Mouse (Mus musculus) neural tube, embryonic 13.5 days (tissue): Measurements from ENCODE around the gene Rara. TPM values are rescaled to one million over a fixed set of nuclear protein-coding genes. Genes with fewer than 3 reads are reported as not detected.
A peak's percentile ranks its signal among the peaks of the same experiment; 100 is the strongest.
"Not testable (repeated sequence)": the region's sequence is repeated elsewhere in the genome, so short reads cannot be mapped to it uniquely, and the experiment has no call there.

Experiments used
- ATAC-seq: fragments of 200-750 bp; cut with Nextera tagmentation; 2 replicates; pipeline ENCODE4 v1.8.0; 2017; ENCODE audit warnings: low read depth, mild to moderate bottlenecking, moderate TSS enrichment, moderate library complexity
- H3K27ac ChIP-seq: fragments of 300-500 bp; sonication (generic); replicated peaks from 2 replicates; pipeline ENCODE4 v1.5.1; 2015; ENCODE audit warnings: moderate library complexity, mild to moderate bottlenecking, inconsistent platforms
- H3K27me3 ChIP-seq: fragments of 300-500 bp; sonication (generic); 2 replicates; pipeline ENCODE4 v1.6.1; 2015; ENCODE audit warnings: mild to moderate bottlenecking, inconsistent platforms
- H3K36me3 ChIP-seq: fragments of 300-500 bp; sonication (generic); 2 replicates; pipeline ENCODE4 v1.6.1; 2015; ENCODE audit warnings: mild to moderate bottlenecking, inconsistent platforms
- H3K4me1 ChIP-seq: fragments of 300-500 bp; sonication (generic); replicated peaks from 2 replicates; pipeline ENCODE4 v1.6.1; 2015; ENCODE audit warnings: inconsistent platforms
- H3K4me2 ChIP-seq: fragments of 300-500 bp; sonication (generic); 2 replicates; pipeline ENCODE4 v1.6.1; 2015; ENCODE audit warnings: inconsistent platforms, mild to moderate bottlenecking, moderate library complexity
- H3K4me3 ChIP-seq: fragments of 300-500 bp; sonication (generic); 2 replicates; pipeline ENCODE4 v1.5.1; 2015; ENCODE audit warnings: mild to moderate bottlenecking, inconsistent platforms
- H3K9ac ChIP-seq: fragments of 300-500 bp; sonication (generic); 2 replicates; pipeline ENCODE4 v1.6.1; 2015; ENCODE audit warnings: moderate library complexity, mild to moderate bottlenecking, inconsistent platforms
- H3K9me3 ChIP-seq: fragments of 300-500 bp; sonication (generic); 2 replicates; pipeline ENCODE4 v1.6.1; 2016; ENCODE audit warnings: inconsistent platforms
- WGBS: fragments of 180-500 bp; shearing (Covaris S2); methylation state at CpG from one replicate; pipeline ENCODE4 v1.1.7; 2015; 5-methylcytosine and 5-hydroxymethylcytosine counted together
- polyA plus RNA-seq: library from polyadenylated mRNA; unstranded; fragments of >200 nt; fragmentation: Nextera tagmentation; extraction: Ambion mirVana; gene quantifications from 2 replicates; pipeline ENCODE4 v1.2.1, GENCODE M21; 2015

The Rara gene
- polyA plus RNA-seq, 1 experiment from 2014 or later, result 24.0 TPM

DNA sequence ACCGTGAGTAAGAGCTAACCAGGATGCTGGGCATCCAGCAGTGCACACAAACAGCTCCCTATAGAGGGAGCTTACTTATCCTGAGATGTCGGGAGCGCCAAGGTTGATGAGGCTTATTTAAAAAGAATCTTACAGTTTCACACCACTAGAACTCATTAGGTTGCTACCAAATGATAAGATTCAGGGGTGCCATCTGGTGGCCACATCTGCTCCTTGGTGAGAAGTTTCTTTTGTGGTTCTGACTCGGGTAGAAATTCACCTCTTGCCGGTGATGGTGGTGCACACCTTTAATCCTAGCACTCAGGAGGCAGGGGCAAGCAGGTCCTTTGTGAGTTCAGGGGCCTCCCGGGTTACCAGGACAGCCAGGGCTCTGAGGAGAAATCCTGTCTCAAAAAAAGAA, 18.0 kb upstream of the Rara start:
- Histone ChIP-seq H3K36me3 (peaks cover 19% of the 10 kb centered on the region), H3K4me3 (no peak overlapping the region), H3K27me3 (no peaks in the 10 kb centered on the region), H3K9me3 (no peaks in the 10 kb centered on the region), H3K9ac (0 out of 2 replicates have a peak overlapping the region, but pooled peaks have one; percentile 26), H3K27ac (no peak overlapping the region), H3K4me2 (0 out of 2 replicates have a peak overlapping the region, but pooled peaks have one; percentile 13), H3K4me1 (peaks cover 31% of the 10 kb centered on the region)
- ATAC-seq, result no peak
- WGBS, result 48% methylated on average over 6 of the region's 6 CpGs

DNA sequence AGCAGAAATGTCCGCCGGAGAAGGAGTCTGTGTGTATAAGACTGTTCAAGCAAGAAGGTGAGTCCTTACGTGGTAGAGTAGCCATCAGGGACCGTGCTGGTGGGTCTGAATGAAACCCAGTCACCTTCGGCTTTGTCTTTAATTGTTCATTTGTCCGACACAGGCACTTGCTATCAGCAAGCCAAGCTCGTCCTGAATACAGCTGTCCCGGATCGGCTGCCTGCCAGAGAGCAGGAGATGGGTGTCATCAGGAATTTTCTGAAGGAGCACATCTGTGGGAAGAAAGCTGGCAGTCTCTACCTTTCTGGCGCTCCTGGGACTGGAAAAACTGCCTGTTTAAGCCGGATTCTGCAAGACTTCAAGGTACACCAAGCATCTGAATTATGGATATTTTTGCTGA, 17.2 kb upstream of the Rara start:
- H3K4me2 ChIP-seq, result no peak overlapping the region

DNA sequence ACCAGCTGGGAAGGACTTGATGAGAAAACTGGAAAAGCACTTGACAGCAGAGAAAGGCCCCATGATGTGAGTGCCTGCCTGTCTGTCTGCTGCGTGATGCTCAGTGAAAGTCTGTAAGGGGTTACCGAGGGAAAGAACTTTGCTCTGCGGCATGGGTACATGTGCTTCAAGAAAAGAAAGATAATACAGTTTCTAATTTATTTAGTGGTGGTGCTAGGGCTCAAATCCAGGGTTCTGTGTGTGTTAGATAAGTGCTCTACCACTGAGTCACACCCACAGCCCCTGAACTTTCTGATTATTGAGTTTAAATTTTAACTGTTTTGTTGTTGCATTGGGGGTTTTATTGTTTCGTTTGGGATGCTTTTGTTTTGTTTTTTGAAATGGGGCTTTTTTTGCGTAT, 16.1 kb upstream of the Rara start:
- Histone ChIP-seq H3K27ac (no peak overlapping the region), H3K4me3 (no peak overlapping the region), H3K27me3 (no peaks in the 10 kb centered on the region), H3K4me2 (no peak overlapping the region), H3K36me3 (peaks cover 6% of the 10 kb centered on the region; the same call in 1 of the 2 replicates), H3K4me1 (peaks cover 42% of the 10 kb centered on the region), H3K9me3 (no peaks in the 10 kb centered on the region), H3K9ac (no peak overlapping the region)
- ATAC-seq, result no peak
- WGBS, result 86% methylated on average over 5 of the region's 5 CpGs

More for the DNA sequence above, 17.2 kb upstream of the Rara start:
- Histone ChIP-seq H3K27me3 (no peaks in the 10 kb centered on the region), H3K27ac (no peak overlapping the region), H3K9me3 (no peaks in the 10 kb centered on the region), H3K4me3 (no peak overlapping the region), H3K9ac (no peak overlapping the region), H3K36me3 (peaks cover 12% of the 10 kb centered on the region), H3K4me1 (peaks cover 35% of the 10 kb centered on the region)
- 93% methylated on average over 11 of the region's 11 CpGs for WGBS
- ATAC-seq, result no peak

- Histone ChIP-seq H3K27ac (0 out of 2 replicates have a peak overlapping the region, but pooled peaks have one; percentile 18), H3K4me2 (no peak overlapping the region), H3K4me1 (peaks cover 27% of the 10 kb centered on the region), H3K4me3 (no peak overlapping the region), H3K27me3 (no peaks in the 10 kb centered on the region), H3K9me3 (no peaks in the 10 kb centered on the region), H3K36me3 (peaks cover 6% of the 10 kb centered on the region; the same call in 1 of the 2 replicates), H3K9ac (no peak overlapping the region)
- no peak for ATAC-seq
- 82% methylated on average over 11 of the region's 11 CpGs for WGBS
These were observed 13.4 kb upstream of the Rara start for GRCm38 (mm10) chr11:98914196-98914595.

DNA sequence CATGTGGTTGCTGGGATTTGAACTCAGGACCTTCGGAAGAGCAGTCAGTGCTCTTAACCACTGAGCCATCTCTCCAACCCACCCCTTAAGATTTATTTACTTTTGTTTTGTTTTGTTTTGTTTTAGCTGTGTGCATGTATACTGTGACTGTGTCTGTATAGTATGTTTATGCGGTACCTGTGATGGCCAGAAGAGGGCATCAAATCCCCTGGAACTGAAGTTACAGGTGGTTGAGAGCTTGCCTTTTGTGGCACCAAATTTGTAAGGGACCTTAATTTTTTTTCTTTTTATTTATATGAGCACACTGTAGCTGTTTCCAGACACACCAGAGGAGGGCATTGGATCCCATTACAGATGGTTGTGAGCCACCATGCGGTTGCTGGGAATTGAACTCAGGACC, 11.2 kb upstream of the Rara start:
- H3K36me3 ChIP-seq, H3K27ac ChIP-seq, H3K9ac ChIP-seq, H3K9me3 ChIP-seq, ATAC-seq, H3K4me2 ChIP-seq, H3K4me3 ChIP-seq, H3K27me3 ChIP-seq: not testable (repeated sequence)
- WGBS, result 92% methylated on average over 3 of the region's 3 CpGs
- H3K4me1 ChIP-seq, result peaks cover 19% of the 10 kb centered on the region

GRCm38 (mm10) chr11:98917428-98918005, 10.1 kb upstream of the Rara start:
- no peak for ATAC-seq
- no peak overlapping the region for H3K4me3 ChIP-seq
- peaks cover 27% of the 10 kb centered on the region for H3K4me1 ChIP-seq
- H3K9me3 ChIP-seq, result no peaks in the 10 kb centered on the region
- H3K36me3 ChIP-seq, result no peaks in the 10 kb centered on the region; the same call in 1 of the 2 replicates
- 70% methylated on average over 13 of the region's 13 CpGs for WGBS
- no peak overlapping the region for H3K27ac ChIP-seq
- H3K27me3 ChIP-seq, result no peaks in the 10 kb centered on the region
- no peak overlapping the region for H3K4me2 ChIP-seq
- no peak overlapping the region for H3K9ac ChIP-seq

GRCm38 (mm10) chr11:98918231-98918630, 9.4 kb upstream of the Rara start:
- H3K9me3 ChIP-seq, result no peaks in the 10 kb centered on the region
- H3K4me1 ChIP-seq, result peaks cover 34% of the 10 kb centered on the region
- H3K27ac ChIP-seq, result no peak overlapping the region
- no peaks in the 10 kb centered on the region; the same call in 1 of the 2 replicates for H3K36me3 ChIP-seq
- ATAC-seq, result no peak
- no peaks in the 10 kb centered on the region for H3K27me3 ChIP-seq
- H3K4me3 ChIP-seq, result no peak overlapping the region
- H3K4me2 ChIP-seq, result no peak overlapping the region
- no peak overlapping the region for H3K9ac ChIP-seq
- 79% methylated on average over 9 of the region's 9 CpGs for WGBS

DNA sequence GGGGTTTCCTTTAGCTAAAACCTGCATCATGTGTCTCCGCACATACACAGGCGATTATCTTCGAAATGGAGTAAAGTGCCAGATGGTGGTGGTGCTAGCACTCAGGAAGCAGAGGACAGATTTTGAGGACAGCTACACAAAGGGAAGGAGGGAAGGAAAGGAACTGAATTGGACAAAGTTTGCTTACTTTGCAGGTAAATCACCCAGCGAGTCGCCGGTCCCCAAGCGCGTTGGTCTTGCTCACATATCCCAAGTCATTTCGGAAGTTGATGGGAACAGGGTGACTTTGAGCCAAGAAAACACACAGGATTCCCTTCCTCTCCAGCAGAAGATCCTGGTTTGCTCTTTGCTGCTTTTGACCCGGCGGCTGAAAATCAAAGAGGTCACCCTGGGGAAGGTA, 8.6 kb upstream of the Rara start:
- no peak for ATAC-seq
- Histone ChIP-seq H3K36me3 (no peaks in the 10 kb centered on the region; the same call in 1 of the 2 replicates), H3K9me3 (no peaks in the 10 kb centered on the region), H3K9ac (no peak overlapping the region), H3K4me1 (peaks cover 41% of the 10 kb centered on the region), H3K27me3 (no peaks in the 10 kb centered on the region), H3K4me3 (no peak overlapping the region), H3K27ac (no peak overlapping the region), H3K4me2 (no peak overlapping the region)
- WGBS, result 92% methylated on average over 11 of the region's 11 CpGs

- H3K4me3 ChIP-seq, H3K27me3 ChIP-seq, H3K9ac ChIP-seq, H3K27ac ChIP-seq, H3K9me3 ChIP-seq, H3K36me3 ChIP-seq, H3K4me2 ChIP-seq: not testable (repeated sequence)
- peak; percentile 38; the same call in 1 of the 2 replicates for ATAC-seq
- peaks cover 53% of the 10 kb centered on the region for H3K4me1 ChIP-seq
- WGBS, result 46% methylated on average over 15 of the region's 15 CpGs
These were observed 5.8 kb upstream of the Rara start for GRCm38 (mm10) chr11:98921813-98922212.

DNA sequence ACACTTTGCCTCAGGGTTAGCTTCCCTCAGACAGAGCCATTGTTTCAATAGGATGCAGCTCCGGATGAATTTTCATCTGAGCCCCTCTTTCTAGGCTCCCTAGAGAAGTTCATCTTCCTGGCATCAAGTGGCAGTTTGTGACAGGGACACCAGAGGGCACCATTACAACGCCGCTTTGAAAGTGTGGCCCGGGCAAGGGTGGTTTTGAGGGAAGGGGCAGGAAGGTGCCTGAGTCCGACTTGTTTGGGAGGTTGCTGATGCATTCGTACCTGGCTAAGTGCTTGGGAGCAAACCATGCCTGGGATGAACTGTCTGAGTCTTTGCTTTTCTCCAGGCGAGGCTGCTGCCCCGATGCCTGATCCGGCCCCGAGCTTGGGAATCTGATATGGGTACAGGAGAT, 5.3 kb upstream of the Rara start:
- H3K9me3 ChIP-seq, H3K36me3 ChIP-seq, H3K4me3 ChIP-seq, H3K4me2 ChIP-seq, H3K27me3 ChIP-seq: not testable (repeated sequence)
- H3K4me1 ChIP-seq, result peaks cover 54% of the 10 kb centered on the region
- WGBS, result 47% methylated on average over 10 of the region's 10 CpGs
- H3K27ac ChIP-seq, result peak overlapping the region; percentile 76
- 0 out of 2 replicates have a peak, but pooled peaks have one; percentile 1 for ATAC-seq
- H3K9ac ChIP-seq, result 0 out of 2 replicates have a peak overlapping the region, but pooled peaks have one; percentile 32

- H3K27me3 ChIP-seq, H3K4me2 ChIP-seq, H3K4me3 ChIP-seq, H3K36me3 ChIP-seq, H3K9me3 ChIP-seq: not testable (repeated sequence)
- H3K27ac ChIP-seq, result peak overlapping the region; percentile 76
- WGBS, result 35% methylated on average over 16 of the region's 16 CpGs
- ATAC-seq, result peak; percentile 29; the same call in 1 of the 2 replicates
- 0 out of 2 replicates have a peak overlapping the region, but pooled peaks have one; percentile 38 for H3K9ac ChIP-seq
- peaks cover 61% of the 10 kb centered on the region for H3K4me1 ChIP-seq
These were observed 4.5 kb upstream of the Rara start for GRCm38 (mm10) chr11:98922851-98923711.

DNA sequence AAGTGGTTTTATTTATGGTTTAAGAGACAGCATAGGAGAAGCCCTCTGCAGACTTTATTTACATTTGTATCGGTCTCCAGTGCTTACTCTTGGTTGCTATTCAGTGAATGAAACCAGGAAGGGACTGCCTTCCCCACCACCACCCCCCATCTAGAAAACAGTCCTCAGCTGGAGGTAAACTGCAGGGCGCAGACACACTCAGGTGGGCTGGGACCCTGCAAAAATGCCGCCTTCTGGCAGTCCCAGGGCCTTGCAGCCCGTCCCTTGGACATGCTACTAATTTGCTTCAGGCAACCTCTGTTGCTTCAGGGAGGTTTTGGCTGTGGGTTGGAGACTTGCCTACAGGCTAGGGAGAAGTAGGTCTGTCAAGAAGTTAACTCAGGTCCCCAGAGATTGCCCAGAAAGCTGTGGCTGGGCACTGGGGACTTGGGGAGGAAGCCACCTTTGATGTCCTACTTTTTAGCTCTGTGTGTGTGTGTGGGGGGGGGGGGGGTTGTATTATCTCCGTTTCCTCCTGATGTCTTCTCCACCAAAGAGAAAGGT, 2.9 kb upstream of the Rara start:
- 35% methylated on average over 5 of the region's 5 CpGs for WGBS
- H3K4me2 ChIP-seq, result peak overlapping the region; percentile 36; the same call in 1 of the 2 replicates

More for the DNA sequence above, 2.9 kb upstream of the Rara start:
- Histone ChIP-seq H3K4me3 (no peak overlapping the region), H3K9ac (0 out of 2 replicates have a peak overlapping the region, but pooled peaks have one; percentile 46), H3K27me3 (no peaks in the 10 kb centered on the region), H3K4me1 (peaks cover 77% of the 10 kb centered on the region), H3K27ac (peak overlapping the region; percentile 88), H3K36me3 (no peaks in the 10 kb centered on the region), H3K9me3 (no peaks in the 10 kb centered on the region)
- ATAC-seq, result no peak
